Mouse (Mus musculus) kidney, adult 18-20 months (tissue): ENCODE data around the gene Tdrd7.

Experiments
- DNase-seq: peaks from one replicate; pipeline ENCODE4 v3.0.0; 2021

The Tdrd7 gene

DNA sequence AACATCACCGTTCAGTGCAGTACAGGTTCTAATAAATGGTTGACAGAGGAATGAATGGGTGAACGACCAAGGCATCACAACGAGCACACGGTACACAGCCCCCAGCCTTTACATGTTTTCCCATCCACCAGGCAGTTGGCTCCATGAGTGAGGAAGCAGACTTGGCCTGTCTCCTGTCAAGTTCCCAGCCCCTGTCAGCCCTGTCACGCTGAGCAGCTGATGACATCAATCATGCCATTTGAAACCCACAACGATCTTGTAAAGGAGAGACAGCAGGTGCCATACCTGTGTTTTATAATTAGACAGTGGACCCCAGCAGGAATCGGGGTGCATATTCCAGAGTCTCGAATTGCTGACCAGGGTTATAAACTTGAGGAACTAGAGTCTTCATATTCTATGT is 78.2 kb downstream of the Tdrd7 start:
- DNase-seq = no peak

DNA sequence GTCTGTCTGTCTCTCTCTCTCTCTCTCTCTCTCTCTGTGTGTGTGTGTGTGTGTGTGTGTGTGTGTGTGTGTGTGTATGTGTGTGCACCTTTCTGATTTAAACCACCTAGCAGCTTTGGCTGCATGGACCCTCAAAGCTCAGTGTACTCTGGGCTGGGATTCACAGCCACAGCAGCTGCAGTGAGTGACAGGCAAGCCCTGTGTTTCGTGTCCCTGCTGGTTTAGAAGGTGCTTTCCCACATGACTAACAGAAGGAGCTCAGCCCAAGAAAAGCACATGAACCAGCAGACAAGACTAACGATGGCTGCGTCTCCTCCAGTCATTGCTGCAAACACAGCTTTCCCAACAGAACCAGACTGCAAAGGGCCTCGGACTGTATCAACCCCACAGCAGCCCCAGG is 82.8 kb downstream of the Tdrd7 start:
- DNase-seq = no peak

DNA sequence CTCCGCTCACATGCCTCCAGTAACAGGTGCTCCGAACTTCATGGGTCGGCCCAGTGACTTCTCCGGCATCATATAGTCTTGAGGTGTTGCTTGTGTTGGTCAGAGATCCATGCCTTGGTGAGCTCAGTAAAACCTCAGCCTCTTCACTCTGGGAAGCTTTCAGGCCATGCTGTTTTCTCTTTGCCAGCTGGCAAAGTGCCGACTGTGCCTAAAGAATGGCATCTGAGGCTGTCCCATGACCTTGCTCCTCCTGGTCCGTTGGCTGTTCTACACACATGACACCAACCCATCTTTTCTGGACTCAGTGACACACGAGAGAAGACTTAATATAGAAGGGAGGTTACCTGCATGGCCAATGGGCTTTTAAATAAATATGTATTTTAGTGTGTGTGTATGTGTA is 83.3 kb downstream of the Tdrd7 start:
- no peak for DNase-seq

DNA sequence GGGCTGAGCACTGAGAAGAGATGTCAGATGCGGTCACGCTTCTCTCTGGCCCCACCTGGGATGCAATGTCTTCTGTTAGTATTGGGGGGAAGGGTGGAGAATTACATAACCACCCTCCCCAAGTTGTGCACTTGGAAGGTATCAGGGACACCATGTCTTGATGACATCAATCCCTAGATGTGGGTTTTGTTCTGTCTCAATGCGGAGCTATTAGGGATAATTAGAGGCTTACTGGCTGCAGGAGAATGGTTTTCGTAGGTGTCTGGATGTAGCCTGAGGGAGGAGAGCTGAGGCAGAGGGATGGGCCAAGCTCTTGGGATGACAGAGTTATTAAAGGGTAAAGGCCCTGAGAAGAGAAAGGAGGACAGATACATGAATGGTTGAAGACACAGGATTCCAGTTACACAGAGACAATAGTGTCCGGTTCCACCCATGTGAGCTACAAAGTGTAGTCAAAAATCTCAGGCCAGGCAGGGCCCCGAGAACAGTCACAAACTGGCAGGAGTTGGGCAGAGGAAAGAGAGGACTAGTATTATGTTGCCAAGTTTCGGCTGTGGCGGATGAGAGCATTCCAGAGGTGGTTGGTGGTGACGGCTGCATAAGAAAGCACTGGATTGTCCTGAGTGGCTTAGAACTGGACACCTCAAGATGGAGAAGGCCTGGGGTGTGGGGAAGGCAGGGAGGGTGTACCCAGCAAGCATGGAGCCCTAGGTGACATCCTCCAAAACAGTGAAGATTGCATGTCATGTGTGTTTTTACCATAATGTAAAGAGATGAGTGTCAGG is 88.4 kb downstream of the Tdrd7 start:
- DNase-seq = no peak

DNA sequence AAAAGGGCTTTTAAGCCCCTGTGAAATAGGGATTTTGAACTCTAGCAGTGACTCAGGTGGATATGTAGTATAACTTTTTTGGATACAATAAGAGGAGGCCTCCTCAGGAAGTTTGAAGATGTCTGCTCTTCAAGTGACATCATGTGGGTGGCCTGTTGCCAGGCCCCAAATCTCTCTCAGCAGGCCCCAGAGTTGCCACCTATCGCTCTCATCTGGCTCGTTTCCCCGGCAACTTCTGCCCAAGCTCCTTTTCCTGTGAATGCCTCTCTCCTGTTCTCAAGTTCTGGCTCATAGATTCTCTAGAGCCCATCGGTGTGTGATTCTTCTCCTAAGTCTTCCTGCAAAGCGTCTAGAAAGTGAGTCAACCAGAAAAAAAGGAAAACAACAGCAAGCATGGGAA is 91.0 kb downstream of the Tdrd7 start:
- no peak for DNase-seq

DNA sequence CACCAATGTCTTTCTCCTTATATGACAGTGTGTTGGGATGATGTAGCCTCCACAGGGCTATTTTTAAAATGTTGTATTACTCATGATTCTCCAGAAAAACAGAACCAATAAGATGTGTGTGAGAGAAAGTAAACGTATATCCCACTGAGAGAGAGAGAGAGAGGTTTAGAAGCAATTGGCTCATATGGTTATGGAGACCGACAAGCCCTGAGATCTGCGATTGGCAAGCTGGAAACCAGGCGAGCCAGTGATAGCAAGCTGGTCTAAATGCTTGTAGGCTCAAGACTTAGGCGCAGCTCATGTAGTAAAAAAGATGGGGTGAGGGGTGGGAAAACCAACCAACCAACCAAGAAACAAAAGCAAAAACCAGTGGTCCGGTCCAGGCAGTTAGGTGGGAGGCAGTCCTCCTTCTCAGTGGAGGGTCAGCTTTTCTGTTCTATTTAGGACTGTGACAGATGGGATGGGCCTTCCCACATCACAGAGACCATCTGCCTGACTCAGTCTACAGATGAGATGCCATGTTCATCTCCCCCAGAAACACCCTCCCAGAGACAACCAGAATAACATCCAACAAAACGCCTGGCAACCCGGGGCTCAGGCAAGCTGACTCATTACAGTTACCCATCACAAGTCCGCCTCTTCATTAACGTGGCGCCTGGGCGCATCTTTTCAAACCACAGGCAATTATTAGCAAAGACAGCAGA is 96.3 kb downstream of the Tdrd7 start:
- no peak for DNase-seq

DNA sequence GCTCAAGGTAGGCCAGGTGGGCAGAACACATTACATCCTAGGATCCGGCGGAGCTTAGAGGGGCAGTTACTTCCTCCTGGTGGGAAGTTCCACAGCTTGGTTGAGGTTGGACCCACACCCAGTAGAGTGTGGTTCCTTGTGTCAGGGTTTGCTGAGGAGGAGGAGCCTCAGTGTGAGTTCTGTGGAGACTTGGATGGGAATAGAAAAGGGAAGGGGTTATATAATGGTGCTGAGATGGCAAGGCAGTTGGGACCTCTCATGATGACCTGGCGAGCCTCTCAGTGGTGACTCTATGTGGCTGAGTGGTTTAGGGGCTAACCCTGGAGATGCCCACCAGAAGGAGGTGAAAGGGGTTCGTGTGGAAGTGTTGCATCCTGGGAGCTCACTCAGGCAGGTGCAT is 98.7 kb downstream of the Tdrd7 start:
- no peak for DNase-seq

DNA sequence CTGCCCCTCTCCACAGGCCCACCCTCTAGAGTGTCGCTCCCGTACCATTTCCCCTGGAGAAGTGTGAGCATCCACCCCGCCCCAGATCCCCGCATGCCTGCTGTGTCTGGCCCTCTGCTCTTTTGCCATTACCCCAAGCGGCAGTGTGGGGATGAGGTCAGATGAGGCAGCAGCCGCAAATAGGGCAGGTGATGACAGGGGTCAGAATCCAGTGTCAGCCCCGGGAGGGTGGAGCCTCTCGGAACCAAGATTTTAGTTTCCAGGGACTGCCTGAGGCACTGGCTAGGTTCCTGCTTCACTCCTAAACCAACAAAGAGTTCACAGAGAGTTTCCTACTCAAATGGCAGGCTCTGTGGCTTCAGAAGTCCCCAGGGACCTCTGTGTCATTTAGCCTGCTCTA is 99.1 kb downstream of the Tdrd7 start:
- no peak for DNase-seq

DNA sequence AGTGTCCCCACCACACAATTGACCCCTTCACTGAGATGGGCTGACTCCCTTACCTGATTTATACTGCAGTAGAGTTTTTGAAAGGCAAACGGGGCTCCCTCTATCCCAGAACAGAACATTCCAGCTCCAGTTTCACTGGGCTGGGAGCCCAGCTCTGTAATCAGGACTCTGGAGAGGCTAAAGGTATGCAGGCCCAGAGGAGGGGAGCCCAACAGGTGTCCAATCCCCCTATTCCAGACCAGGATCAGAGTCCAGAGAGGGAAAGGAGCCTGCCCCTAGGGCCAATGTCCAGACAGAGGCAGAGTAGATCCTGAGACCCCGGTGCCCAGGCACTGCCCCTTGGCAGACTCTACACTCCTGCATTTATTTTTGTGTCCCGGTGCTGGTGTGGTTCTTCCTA is 99.8 kb downstream of the Tdrd7 start:
- DNase-seq = no peak

DNA sequence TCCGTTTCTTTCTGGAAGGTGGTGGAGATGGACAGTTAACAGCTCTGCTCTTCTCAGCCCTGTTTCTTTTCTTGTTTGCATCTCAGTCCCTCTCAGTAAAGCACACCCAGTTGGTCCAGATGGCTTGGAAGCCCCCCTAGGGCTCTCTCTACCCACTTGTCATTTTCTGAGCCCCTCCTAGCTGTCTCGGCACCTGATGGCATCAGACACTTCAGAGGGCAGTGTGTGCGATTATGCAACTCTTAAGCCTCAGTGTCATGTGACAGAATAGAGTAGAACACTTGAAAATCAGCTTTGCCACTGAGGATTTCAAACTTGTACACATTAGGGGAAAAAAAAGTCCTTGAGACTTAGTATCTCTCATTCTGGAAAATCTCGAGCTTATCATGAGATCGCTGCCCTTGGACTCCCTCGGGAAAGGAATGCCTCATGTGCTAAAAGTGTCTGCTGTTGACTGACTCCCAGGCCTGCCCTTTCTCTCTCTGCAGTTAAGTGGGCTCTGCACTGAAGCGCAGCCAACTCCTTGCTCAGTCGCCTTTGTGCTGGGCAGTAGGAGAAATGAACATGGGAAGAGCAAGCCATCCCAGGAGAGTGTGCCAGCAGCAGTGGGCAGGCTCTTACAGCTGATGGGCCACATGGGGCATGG is 100.7 kb downstream of the Tdrd7 start:
- DNase-seq = no peak

DNA sequence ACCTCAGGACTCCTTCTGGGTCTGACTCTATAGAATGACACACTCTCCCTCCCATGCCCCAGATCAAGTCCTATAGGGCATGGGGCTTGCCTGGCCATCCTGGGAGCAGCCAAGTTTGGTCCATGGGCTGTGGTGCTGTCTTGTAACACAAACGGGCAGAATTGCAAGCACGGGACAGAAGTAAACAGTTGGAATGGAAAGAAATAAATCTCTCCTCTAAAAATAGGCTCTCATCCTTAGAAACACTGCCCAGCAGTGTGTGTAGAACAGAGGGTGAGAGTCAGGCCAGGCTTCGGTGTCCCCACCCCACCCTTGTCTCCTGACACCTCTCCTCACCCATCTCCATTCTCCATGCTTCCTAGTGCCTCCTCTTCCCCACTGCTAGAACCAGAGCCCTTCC is 102.9 kb downstream of the Tdrd7 start:
- DNase-seq = no peak

DNA sequence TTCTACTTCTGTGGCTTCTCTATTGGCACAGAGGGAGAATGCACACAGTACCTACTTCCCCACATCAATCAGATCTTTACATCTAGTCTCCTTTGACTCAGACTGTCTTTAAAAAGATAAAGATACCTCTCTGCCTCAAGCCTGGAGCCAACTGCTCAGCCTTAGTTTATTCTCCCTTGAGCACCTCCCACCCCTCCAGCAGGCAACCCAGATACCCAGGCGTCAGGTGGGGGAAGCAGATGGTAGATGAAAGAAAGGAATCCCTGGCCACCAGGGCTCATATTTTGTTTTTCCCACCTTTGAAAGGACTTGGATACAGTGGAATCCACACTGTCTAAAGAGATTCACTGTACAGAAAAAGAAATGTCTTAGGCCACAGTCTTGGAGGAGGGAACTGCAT is 103.4 kb downstream of the Tdrd7 start:
- DNase-seq = no peak

DNA sequence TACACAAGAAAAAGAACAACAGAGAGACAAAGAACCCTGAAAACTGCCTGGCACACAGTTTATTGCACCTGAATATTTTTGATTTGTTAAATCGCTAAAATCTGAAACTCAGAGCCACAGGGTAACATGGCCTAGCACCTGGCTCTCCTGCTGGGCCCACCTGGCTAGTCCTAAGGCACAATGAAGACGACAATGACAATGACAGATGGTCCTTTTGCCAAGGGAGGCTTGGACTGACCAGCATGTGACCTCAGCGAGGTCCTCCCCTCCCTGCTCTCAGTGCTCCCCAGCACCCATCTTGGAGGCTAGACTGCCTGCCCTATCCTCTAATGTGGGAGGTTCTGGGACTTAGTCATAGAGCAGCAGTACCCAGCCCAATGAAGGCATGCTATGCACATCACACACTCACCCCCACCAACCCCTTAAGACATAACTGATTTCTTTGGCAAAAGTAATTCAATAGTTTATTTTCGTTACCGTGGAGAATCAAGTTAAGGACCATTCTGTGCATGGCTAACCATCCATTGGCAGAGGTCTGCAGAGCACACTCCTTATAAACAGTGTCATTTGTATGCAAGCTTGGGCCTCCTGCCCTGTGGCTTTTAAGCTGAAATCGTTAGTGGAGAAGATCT is 104.8 kb downstream of the Tdrd7 start:
- DNase-seq = no peak

DNA sequence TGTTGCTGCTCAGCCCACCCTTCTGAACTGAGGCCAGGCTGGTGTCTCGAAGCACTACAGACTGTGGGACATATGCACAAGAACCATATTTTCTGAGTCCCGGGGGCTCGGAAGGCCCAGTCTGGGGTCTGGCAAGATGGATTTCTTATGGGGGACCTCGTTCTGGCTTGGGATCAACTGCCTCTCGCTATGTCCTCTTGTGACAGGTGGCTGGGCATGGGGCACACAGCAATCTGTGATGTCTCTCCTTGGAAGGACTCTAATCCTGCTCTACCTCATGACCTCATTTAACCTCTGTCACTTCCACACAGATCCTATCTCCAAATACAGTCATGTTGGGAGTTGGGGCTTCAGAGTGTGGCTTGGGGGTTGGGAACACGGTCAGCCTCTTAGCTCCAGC is 107.5 kb downstream of the Tdrd7 start:
- no peak for DNase-seq

DNA sequence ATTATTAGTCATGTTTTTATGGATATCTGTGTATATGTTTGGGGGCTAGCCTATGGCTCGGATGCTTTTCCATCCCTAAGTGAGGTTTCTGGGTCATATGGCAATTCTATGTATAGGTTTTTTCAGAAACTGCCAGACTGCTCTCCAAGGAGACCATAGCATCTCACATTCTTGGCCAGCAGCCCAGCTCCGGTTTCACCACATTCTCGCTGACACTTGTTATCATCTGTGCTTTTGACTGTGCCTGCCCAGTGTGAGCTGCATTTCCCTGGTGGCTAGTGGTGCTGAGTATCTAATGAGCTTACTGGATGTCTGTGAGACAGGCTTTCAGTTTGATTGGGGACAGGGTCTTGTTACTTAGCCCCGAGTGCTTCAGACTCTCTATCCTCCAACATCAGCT is 108.6 kb downstream of the Tdrd7 start:
- no peak for DNase-seq

DNA sequence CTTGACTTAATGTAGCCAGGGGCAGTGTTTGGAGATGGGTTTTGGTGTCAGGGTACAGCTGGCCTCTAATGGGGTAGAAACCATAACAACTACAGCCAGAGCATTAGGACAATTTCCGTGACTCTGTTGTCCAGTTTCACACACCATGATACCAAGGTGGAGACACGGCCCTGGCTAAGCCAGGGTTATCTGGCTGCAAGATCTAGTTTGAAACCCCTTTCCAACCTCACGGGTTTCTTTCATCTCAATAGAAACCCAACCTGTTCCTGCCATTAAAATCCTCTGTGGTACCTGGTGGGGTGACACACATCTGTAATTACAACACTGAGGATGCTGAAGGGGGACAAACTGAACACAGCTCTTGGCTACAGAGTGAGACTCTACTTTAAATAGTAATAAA is 110.5 kb downstream of the Tdrd7 start:
- DNase-seq = no peak

DNA sequence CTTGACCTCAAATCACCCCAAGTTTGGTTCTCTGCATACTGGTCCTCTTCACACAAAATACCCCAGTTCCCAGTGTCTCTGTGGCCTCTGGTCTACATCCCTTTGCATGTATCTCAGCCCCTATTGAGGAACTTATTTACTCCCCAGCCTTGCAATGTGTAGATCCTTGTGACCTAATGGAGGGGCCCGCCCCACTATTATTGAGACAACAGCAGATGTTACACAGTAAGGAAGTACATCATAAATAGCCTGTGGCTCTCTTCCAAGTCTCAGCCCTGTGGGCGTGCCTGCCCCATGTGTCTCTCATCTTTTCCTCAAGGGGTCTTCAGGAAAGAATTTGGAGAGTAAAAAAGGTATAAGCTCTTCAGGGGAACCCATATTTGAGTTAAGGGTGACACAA is 111.8 kb downstream of the Tdrd7 start:
- DNase-seq = no peak

DNA sequence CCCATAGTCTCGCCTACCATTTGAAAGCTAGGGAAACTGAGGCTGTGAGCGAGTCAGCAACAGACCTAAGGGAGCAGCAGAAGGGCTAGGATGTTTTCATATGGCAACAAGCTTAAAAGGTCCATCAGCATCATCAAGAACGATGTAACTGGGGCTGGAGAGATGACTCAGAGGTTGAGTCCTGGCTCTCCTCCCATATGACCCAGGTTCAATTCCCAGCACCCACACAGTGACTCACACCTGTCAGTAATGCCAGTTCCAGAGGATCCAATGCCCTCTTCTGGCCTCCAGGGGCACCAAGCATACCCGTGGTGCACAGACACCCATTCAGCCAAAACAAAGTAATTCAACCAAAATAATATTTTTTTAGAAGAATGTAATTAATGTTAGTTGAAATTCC is 115.1 kb downstream of the Tdrd7 start:
- DNase-seq = no peak

DNA sequence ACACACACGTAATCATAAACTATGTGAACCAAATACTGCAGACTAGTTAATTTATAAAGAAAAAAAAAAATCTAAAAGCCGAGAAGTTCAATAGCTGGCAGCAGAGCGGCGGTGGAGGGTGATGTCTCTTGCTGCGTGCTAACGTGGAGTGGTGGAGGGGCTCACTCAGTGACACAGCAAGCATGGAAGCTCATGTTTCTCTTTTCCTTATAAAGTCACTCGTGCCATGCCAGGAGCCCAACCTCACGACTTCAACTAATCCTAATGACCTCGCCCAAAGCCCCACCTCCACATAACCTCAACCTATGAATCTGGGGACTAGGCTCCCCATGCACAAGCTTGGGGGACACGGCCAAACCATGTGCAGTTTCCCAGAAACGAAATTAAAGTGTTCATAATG is 117.4 kb downstream of the Tdrd7 start:
- no peak for DNase-seq
